Mouse (Mus musculus) lung, postnatal 0 days (tissue): ENCODE measurements around the gene Thbs2. TPM values are rescaled to one million over a fixed set of nuclear protein-coding genes. Genes with fewer than 3 reads are reported as not detected.
A peak's percentile ranks its signal among the peaks of the same experiment; 100 is the strongest.

Source experiments
- ATAC-seq: fragments of 200-750 bp; cut with Nextera tagmentation; 2 replicates; pipeline ENCODE4 v1.8.0; 2017; ENCODE audit warnings: moderate library complexity
- DNase-seq: peaks from one replicate; pipeline ENCODE4 v3.0.0-alpha.2; 2016; ENCODE audit warnings: low spot score
- H3K27ac ChIP-seq: fragments of 300-500 bp; sonication (generic); 2 replicates; pipeline ENCODE4 v1.5.1; 2014; ENCODE audit warnings: antibody characterized with exemption, mild to moderate bottlenecking, low read length, mixed read lengths
- H3K27me3 ChIP-seq: fragments of 300-500 bp; sonication (generic); replicated peaks from 2 replicates; pipeline ENCODE4 v1.6.1; 2014; ENCODE audit warnings: low read length, mixed read lengths; ENCODE audit not compliant: insufficient read depth
- H3K36me3 ChIP-seq: fragments of 300-500 bp; sonication (generic); 2 replicates; pipeline ENCODE4 v1.6.1; 2014; ENCODE audit warnings: low read length, mixed read lengths; ENCODE audit not compliant: insufficient read depth
- H3K4me1 ChIP-seq: fragments of 300-500 bp; sonication (generic); 2 replicates; pipeline ENCODE4 v1.6.1; 2014; ENCODE audit warnings: antibody characterized with exemption, low read depth, low read length, mixed read lengths; ENCODE audit not compliant: insufficient read depth
- H3K4me2 ChIP-seq: fragments of 300-500 bp; sonication (generic); replicated peaks from 2 replicates; pipeline ENCODE4 v1.6.1; 2014; ENCODE audit warnings: low read depth, mild to moderate bottlenecking, low read length, moderate library complexity, mixed read lengths
- H3K4me3 ChIP-seq: fragments of 300-500 bp; sonication (generic); 2 replicates; pipeline ENCODE4 v1.5.1; 2014; ENCODE audit warnings: low read depth, low read length
- H3K9ac ChIP-seq: fragments of 300-500 bp; sonication (generic); replicated peaks from 2 replicates; pipeline ENCODE4 v1.6.1; 2014; ENCODE audit warnings: low read depth, mild to moderate bottlenecking
- H3K9me3 ChIP-seq: fragments of 300-500 bp; sonication (generic); 2 replicates; pipeline ENCODE4 v1.6.1; 2016; ENCODE audit warnings: low read length, mixed read lengths
- CTCF ChIP-seq: IDR thresholded peaks from 2 replicates; pipeline ENCODE4 v1.5.1; 2016; ENCODE audit warnings: antibody characterized with exemption, mild to moderate bottlenecking
- EP300 ChIP-seq: IDR thresholded peaks from 2 replicates; pipeline ENCODE4 v1.6.1; 2016; ENCODE audit warnings: antibody characterized with exemption, mild to moderate bottlenecking, control low read depth
- WGBS: fragments of 180-500 bp; shearing (Covaris S2); extraction: QIAGEN DNeasy Blood & Tissue Kit; methylation state at CpG from one replicate; pipeline ENCODE4 v1.1.7; 2014; 5-methylcytosine and 5-hydroxymethylcytosine counted together
- polyA plus RNA-seq: library from polyadenylated mRNA; unstranded; fragments of >200 nt; fragmentation: Nextera tagmentation; extraction: Ambion mirVana; gene quantifications from 2 replicates; pipeline ENCODE4 v1.2.1, GENCODE M21; 2015

Gene Thbs2
- polyA plus RNA-seq, 1 experiment from 2014 or later = 5.4 TPM

DNA sequence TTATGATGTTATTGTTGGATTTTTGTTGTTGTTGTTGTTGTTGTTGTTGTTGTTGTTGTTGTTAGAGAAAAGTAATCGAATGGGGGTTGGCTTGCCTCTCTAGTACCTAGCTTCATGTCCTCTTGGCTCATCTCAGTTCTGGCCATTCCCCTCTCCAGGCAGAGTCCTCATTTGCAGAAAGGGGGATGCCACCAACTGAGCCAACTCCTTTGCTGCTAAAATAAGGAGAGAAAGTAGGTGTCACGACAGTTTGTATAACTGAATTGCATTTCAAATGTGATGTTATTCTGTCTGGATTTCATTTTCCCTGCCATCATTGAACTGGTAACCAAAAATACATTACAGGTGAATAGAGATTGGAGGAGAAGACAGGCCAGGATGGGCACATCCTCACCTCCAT, 35.9 kb downstream of the Thbs2 start:
- no peaks in the 10 kb centered on the region for H3K36me3 ChIP-seq
- H3K9me3 ChIP-seq = no peaks in the 10 kb centered on the region
- TF ChIP-seq EP300 (no peak), CTCF (no peak)
- no peak overlapping the region for H3K4me2 ChIP-seq
- DNase-seq (no peak), ATAC-seq (no peak)
- no peaks in the 10 kb centered on the region for H3K27me3 ChIP-seq
- H3K27ac ChIP-seq = no peak overlapping the region
- no peak overlapping the region for H3K4me3 ChIP-seq
- no peaks in the 10 kb centered on the region for H3K4me1 ChIP-seq
- no peak overlapping the region for H3K9ac ChIP-seq
- WGBS = 82% methylated on average over 2 of the region's 2 CpGs

DNA sequence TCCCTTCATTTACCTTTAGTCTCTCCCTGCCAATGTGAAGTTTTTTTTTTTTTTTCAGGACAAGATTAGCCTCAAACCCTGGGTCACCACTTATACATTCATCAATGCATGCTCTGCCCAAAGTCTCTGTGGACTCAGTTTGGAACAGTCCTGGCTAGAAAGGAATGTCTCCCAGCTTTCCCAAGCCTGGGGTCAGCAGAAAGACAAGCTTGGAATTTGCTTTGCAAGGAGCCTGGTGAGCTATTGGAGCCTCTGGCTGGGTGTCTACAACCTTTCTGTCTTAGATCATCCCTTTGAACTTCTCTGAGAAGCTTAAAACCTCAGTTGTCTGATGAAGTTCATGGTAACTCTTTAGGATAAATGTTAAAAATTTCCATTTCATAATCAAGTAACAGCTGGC, 36.9 kb downstream of the Thbs2 start:
- no peak for DNase-seq
- no peaks in the 10 kb centered on the region for H3K27me3 ChIP-seq
- ATAC-seq = no peak

DNA sequence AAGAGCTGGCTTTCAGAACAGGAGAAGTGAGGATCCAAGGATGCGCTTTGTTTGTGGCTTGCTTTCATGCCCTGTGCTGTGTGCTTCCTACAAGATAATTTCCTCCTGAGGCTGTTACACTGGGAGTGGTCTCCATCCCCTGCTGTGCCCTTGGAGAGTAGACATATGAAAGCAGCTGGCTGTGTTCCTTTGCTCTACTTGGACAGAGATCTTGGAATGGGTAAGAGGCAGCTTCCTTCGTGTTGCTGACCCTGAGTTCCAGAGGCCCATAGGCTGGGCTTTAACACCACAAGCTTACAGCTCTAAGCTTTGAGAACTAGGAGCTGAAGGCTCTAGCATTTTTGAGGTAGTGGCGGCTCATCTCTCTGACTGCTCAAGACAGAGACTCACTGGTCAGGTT, 39.1 kb downstream of the Thbs2 start:
- Histone ChIP-seq H3K4me1 (no peaks in the 10 kb centered on the region), H3K27me3 (no peaks in the 10 kb centered on the region), H3K9me3 (no peaks in the 10 kb centered on the region), H3K9ac (no peak overlapping the region), H3K4me2 (no peak overlapping the region), H3K27ac (no peak overlapping the region), H3K36me3 (no peaks in the 10 kb centered on the region), H3K4me3 (no peak overlapping the region)
- ATAC-seq (peak; percentile 26; the same call in 1 of the 2 replicates), DNase-seq (no peak)
- WGBS = 61% methylated on average over 3 of the region's 3 CpGs
- no peak for TF ChIP-seq CTCF
- TF ChIP-seq EP300 = no peak

More for the DNA sequence above, 36.9 kb downstream of the Thbs2 start:
- Histone ChIP-seq H3K4me2 (no peak overlapping the region), H3K9ac (no peak overlapping the region), H3K4me1 (no peaks in the 10 kb centered on the region), H3K4me3 (no peak overlapping the region), H3K9me3 (no peaks in the 10 kb centered on the region), H3K27ac (no peak overlapping the region), H3K36me3 (no peaks in the 10 kb centered on the region)
- TF ChIP-seq EP300 (no peak), CTCF (no peak)

- no peak for ATAC-seq
- WGBS = 75% methylated on average over 7 of the region's 7 CpGs
- H3K27me3 ChIP-seq = no peaks in the 10 kb centered on the region
- DNase-seq = no peak
- no peaks in the 10 kb centered on the region for H3K4me1 ChIP-seq
- no peaks in the 10 kb centered on the region for H3K36me3 ChIP-seq
- no peak overlapping the region for H3K4me3 ChIP-seq
- no peak overlapping the region for H3K4me2 ChIP-seq
- no peak overlapping the region for H3K9ac ChIP-seq
- TF ChIP-seq EP300 = no peak
- TF ChIP-seq CTCF = no peak
- no peaks in the 10 kb centered on the region for H3K9me3 ChIP-seq
- H3K27ac ChIP-seq = no peak overlapping the region
These were observed 42.0 kb downstream of the Thbs2 start for GRCm38 (mm10) chr17:14652013-14652412.

DNA sequence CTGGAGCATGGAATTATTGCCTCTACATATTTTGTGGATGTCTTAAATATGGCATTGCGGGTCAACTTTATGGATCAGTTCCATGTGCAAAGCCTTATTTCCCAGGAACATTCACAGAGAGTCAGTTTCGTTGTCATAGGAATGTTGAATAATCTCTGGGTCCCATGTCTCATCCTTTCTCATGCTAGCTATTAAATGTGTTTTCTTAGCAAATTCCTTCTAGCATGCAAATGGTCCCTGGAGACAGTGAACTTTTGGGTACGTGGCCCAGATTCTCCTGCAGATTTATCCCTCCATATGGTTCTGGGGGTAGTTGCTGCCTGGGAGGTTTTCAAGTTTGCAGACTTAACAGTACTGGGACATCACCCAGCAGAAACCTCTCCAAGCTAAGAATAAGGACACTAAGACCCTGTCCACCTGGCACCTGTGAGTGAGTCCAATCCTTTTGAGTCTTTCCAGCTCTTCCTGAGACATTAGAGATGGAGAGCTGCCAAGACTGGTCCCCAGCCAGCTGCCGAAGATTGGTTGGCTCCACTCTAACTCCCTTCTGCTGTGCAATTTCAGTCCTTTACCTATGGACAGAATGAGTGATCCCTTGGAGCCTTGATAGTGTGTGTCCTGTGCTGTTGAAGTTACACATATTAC, 45.9 kb downstream of the Thbs2 start:
- WGBS = 66% methylated on average over 4 of the region's 4 CpGs

DNA sequence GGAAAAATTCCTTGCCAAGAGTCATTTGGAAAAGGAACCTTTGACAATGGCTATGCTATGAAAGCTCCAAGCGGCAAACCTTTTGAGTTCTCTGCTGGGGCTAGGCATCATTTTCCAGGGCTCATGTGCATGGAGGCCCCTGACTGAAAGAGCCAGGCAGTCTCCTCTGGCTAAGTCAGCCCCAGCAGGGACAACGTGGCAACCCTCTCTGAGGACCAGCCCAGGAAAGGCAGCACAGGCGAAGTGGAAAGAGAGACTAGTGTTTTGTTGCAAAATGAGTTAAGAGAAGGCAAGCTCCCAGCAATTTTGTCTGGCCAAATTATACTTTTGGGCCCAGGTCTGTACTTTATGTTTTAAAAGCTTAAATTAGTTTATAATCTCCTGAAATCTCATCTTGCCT, 50.0 kb downstream of the Thbs2 start:
- no peaks in the 10 kb centered on the region; the same call in 1 of the 2 replicates for H3K4me1 ChIP-seq
- no peaks in the 10 kb centered on the region for H3K27me3 ChIP-seq
- TF ChIP-seq CTCF (no peak), EP300 (no peak)
- DNase-seq (no peak), ATAC-seq (no peak)
- no peak overlapping the region for H3K9ac ChIP-seq
- no peak overlapping the region for H3K27ac ChIP-seq
- H3K4me3 ChIP-seq = no peak overlapping the region
- no peak overlapping the region for H3K4me2 ChIP-seq
- no peaks in the 10 kb centered on the region for H3K9me3 ChIP-seq
- no peaks in the 10 kb centered on the region for H3K36me3 ChIP-seq
- WGBS = 62% methylated on average over 3 of the region's 3 CpGs

More for the DNA sequence above, 45.9 kb downstream of the Thbs2 start:
- Histone ChIP-seq H3K4me1 (no peaks in the 10 kb centered on the region), H3K27me3 (no peaks in the 10 kb centered on the region), H3K4me3 (no peak overlapping the region), H3K9me3 (no peaks in the 10 kb centered on the region), H3K9ac (no peak overlapping the region), H3K27ac (no peak overlapping the region), H3K4me2 (no peak overlapping the region), H3K36me3 (no peaks in the 10 kb centered on the region)
- TF ChIP-seq CTCF = no peak
- no peak for TF ChIP-seq EP300
- DNase-seq = no peak
- no peak for ATAC-seq
